Mouse (Mus musculus) limb, embryonic 15.5 days (tissue): Measurements from ENCODE around the gene Abca15. TPM values are rescaled to one million over a fixed set of nuclear protein-coding genes. Genes with fewer than 3 reads are reported as not detected.
"Not testable (repeated sequence)": the region's sequence is repeated elsewhere in the genome, so short reads cannot be mapped to it uniquely, and the experiment has no call there.

ENCODE experiments used
- ATAC-seq: fragments of 200-750 bp; cut with Nextera tagmentation; 2 replicates; pipeline ENCODE4 v1.8.0; 2017; ENCODE audit warnings: low read depth, moderate TSS enrichment; ENCODE audit not compliant: insufficient number of reproducible peaks, low FRiP score, low TSS enrichment
- H3K27ac ChIP-seq: fragments of 300-500 bp; sonication (generic); 2 replicates; pipeline ENCODE4 v1.5.1; 2015; ENCODE audit warnings: moderate library complexity, mild to moderate bottlenecking, inconsistent platforms
- H3K27me3 ChIP-seq: fragments of 300-500 bp; sonication (generic); 2 replicates; pipeline ENCODE4 v1.6.1; 2015; ENCODE audit warnings: inconsistent platforms
- H3K36me3 ChIP-seq: fragments of 300-500 bp; sonication (generic); 2 replicates; pipeline ENCODE4 v1.6.1; 2015; ENCODE audit warnings: inconsistent platforms
- H3K4me1 ChIP-seq: fragments of 300-500 bp; sonication (generic); 2 replicates; pipeline ENCODE4 v1.6.1; 2015; ENCODE audit warnings: inconsistent platforms
- H3K4me2 ChIP-seq: fragments of 300-500 bp; sonication (generic); 2 replicates; pipeline ENCODE4 v1.6.1; 2015; ENCODE audit warnings: mild to moderate bottlenecking, inconsistent platforms
- H3K4me3 ChIP-seq: fragments of 300-500 bp; sonication (generic); 2 replicates; pipeline ENCODE4 v1.5.1; 2015; ENCODE audit warnings: mild to moderate bottlenecking, inconsistent platforms
- H3K9ac ChIP-seq: fragments of 300-500 bp; sonication (generic); 2 replicates; pipeline ENCODE4 v1.6.1; 2015; ENCODE audit warnings: inconsistent platforms
- H3K9me3 ChIP-seq: fragments of 300-500 bp; sonication (generic); 2 replicates; pipeline ENCODE4 v1.6.1; 2016; ENCODE audit warnings: inconsistent platforms
- WGBS: fragments of 180-500 bp; shearing (Covaris S2); methylation state at CpG from one replicate; pipeline ENCODE4 v1.1.7; 2015; 5-methylcytosine and 5-hydroxymethylcytosine counted together
- polyA plus RNA-seq: library from polyadenylated mRNA; unstranded; fragments of >200 nt; fragmentation: Nextera tagmentation; extraction: Ambion mirVana; gene quantifications from 2 replicates; pipeline ENCODE4 v1.2.1, GENCODE M21; 2015

The Abca15 gene
- not detected in 2 replicates for polyA plus RNA-seq

- 0 out of 2 replicates have a peak within 1 kb of the TSS, but pooled peaks have one; percentile 15 for H3K4me3 ChIP-seq
- no peak within 1 kb of the TSS for H3K27ac ChIP-seq
- no peaks in the 10 kb centered on the region for H3K9me3 ChIP-seq
- H3K27me3 ChIP-seq, result no peaks in the 10 kb centered on the region
- H3K4me1 ChIP-seq, result peaks cover 9% of the 10 kb centered on the region; the same call in 1 of the 2 replicates
- no peaks in the 10 kb centered on the region for H3K36me3 ChIP-seq
- no peak within 1 kb of the TSS for H3K9ac ChIP-seq
- 67% methylated on average over 22 of the region's 22 CpGs for WGBS
- ATAC-seq, result 0 out of 2 replicates have a peak, but pooled peaks have one; percentile 58
- peak within 1 kb of the TSS; percentile 35 for H3K4me2 ChIP-seq
These were observed at the start of gene Abca15 for GRCm38 (mm10) chr7:120328087-120328793. Gene Abca15, plus strand, starts transcription at chr7:120328670.

- no peak for ATAC-seq
- Histone ChIP-seq H3K27ac (no peak overlapping the region), H3K4me2 (no peak overlapping the region), H3K9me3 (no peaks in the 10 kb centered on the region), H3K4me3 (no peak overlapping the region), H3K4me1 (no peaks in the 10 kb centered on the region), H3K9ac (no peak overlapping the region), H3K36me3 (no peaks in the 10 kb centered on the region), H3K27me3 (no peaks in the 10 kb centered on the region)
- 46% methylated on average over 3 of the region's 3 CpGs for WGBS
These were observed 43.2 kb upstream of the Abca15 start for GRCm38 (mm10) chr7:120285286-120285685.

GRCm38 (mm10) chr7:120316086-120316485, 12.4 kb upstream of the Abca15 start:
- H3K4me3 ChIP-seq, result no peak overlapping the region
- H3K27ac ChIP-seq, result no peak overlapping the region
- whole genome bisulfite sequencing, result 47% methylated on average over 1 of the region's 1 CpGs
- no peaks in the 10 kb centered on the region for H3K9me3 ChIP-seq
- no peaks in the 10 kb centered on the region for H3K4me1 ChIP-seq
- ATAC-seq, result no peak
- no peak overlapping the region for H3K9ac ChIP-seq
- H3K27me3 ChIP-seq, result no peaks in the 10 kb centered on the region
- H3K36me3 ChIP-seq, result no peaks in the 10 kb centered on the region
- H3K4me2 ChIP-seq, result no peak overlapping the region

- H3K9me3 ChIP-seq, result no peaks in the 10 kb centered on the region
- H3K36me3 ChIP-seq, result no peaks in the 10 kb centered on the region
- H3K27me3 ChIP-seq, result no peaks in the 10 kb centered on the region
- no peak overlapping the region for H3K4me2 ChIP-seq
- WGBS, result 73% methylated on average over 4 of the region's 4 CpGs
- peaks cover 8% of the 10 kb centered on the region; the same call in 1 of the 2 replicates for H3K4me1 ChIP-seq
- ATAC-seq, result no peak
- no peak overlapping the region for H3K4me3 ChIP-seq
- H3K27ac ChIP-seq, result no peak overlapping the region
- H3K9ac ChIP-seq, result no peak overlapping the region
These were observed 5.5 kb upstream of the Abca15 start for GRCm38 (mm10) chr7:120322963-120323362.

- H3K4me1 ChIP-seq, H3K9me3 ChIP-seq, H3K9ac ChIP-seq, H3K4me2 ChIP-seq, H3K36me3 ChIP-seq, ATAC-seq, H3K4me3 ChIP-seq, H3K27ac ChIP-seq, H3K27me3 ChIP-seq: not testable (repeated sequence)
- 65% methylated on average over 2 of the region's 2 CpGs for WGBS
These were observed 2.6 kb upstream of the Abca15 start for GRCm38 (mm10) chr7:120325911-120326310.

GRCm38 (mm10) chr7:120327220-120328073, 1.0 kb upstream of the Abca15 start:
- Histone ChIP-seq H3K9ac (no peak overlapping the region), H3K4me3 (0 out of 2 replicates have a peak overlapping the region, but pooled peaks have one; percentile 15)

GRCm38 (mm10) chr7:120361159-120361558, 32.7 kb downstream of the Abca15 start:
- 33% methylated on average over 13 of the region's 13 CpGs for WGBS
- H3K27ac ChIP-seq, result no peak overlapping the region
- H3K4me3 ChIP-seq, result no peak overlapping the region
- H3K9ac ChIP-seq, result no peak overlapping the region
- H3K4me1 ChIP-seq, result no peaks in the 10 kb centered on the region
- H3K36me3 ChIP-seq, result no peaks in the 10 kb centered on the region
- H3K4me2 ChIP-seq, result no peak overlapping the region
- no peaks in the 10 kb centered on the region for H3K9me3 ChIP-seq
- no peak for ATAC-seq
- no peaks in the 10 kb centered on the region for H3K27me3 ChIP-seq

More at GRCm38 (mm10) chr7:120327220-120328073, 1.0 kb upstream of the Abca15 start:
- Histone ChIP-seq H3K27me3 (no peaks in the 10 kb centered on the region), H3K9me3 (no peaks in the 10 kb centered on the region), H3K4me2 (peak overlapping the region; percentile 35), H3K27ac (no peak overlapping the region), H3K4me1 (peaks cover 9% of the 10 kb centered on the region; the same call in 1 of the 2 replicates), H3K36me3 (no peaks in the 10 kb centered on the region)
- ATAC-seq, result no peak
- 15% methylated on average over 22 of the region's 22 CpGs for WGBS

GRCm38 (mm10) chr7:120409447-120409846, 81.0 kb downstream of the Abca15 start, which contains the start of gene Abca16:
Gene Abca16, plus strand, starts transcription at chr7:120409647.
- no peak within 1 kb of the TSS for H3K9ac ChIP-seq
- H3K4me1 ChIP-seq, result no peaks in the 10 kb centered on the region
- H3K27ac ChIP-seq, result no peak within 1 kb of the TSS
- H3K27me3 ChIP-seq, result no peaks in the 10 kb centered on the region
- no peaks in the 10 kb centered on the region for H3K36me3 ChIP-seq
- H3K4me2 ChIP-seq, result no peak within 1 kb of the TSS
- WGBS, result 68% methylated on average over 10 of the region's 10 CpGs
- no peak within 1 kb of the TSS for H3K4me3 ChIP-seq
- H3K9me3 ChIP-seq, result no peaks in the 10 kb centered on the region
- no peak for ATAC-seq

- Histone ChIP-seq H3K27me3 (no peaks in the 10 kb centered on the region), H3K4me1 (no peaks in the 10 kb centered on the region), H3K27ac (no peak overlapping the region), H3K36me3 (no peaks in the 10 kb centered on the region), H3K4me2 (no peak overlapping the region), H3K9ac (no peak overlapping the region), H3K4me3 (no peak overlapping the region), H3K9me3 (no peaks in the 10 kb centered on the region)
- ATAC-seq, result no peak
- WGBS, result 90% methylated on average over 1 of the region's 1 CpGs
These were observed 83.9 kb downstream of the Abca15 start for GRCm38 (mm10) chr7:120412391-120412790.

GRCm38 (mm10) chr7:120426625-120427024, 98.2 kb downstream of the Abca15 start:
- Histone ChIP-seq H3K9ac (no peak overlapping the region), H3K27ac (no peak overlapping the region), H3K4me1 (no peaks in the 10 kb centered on the region), H3K4me3 (no peak overlapping the region), H3K36me3 (no peaks in the 10 kb centered on the region), H3K27me3 (no peaks in the 10 kb centered on the region), H3K9me3 (no peaks in the 10 kb centered on the region), H3K4me2 (no peak overlapping the region)
- WGBS, result 35% methylated on average over 3 of the region's 3 CpGs
- ATAC-seq, result no peak

GRCm38 (mm10) chr7:120431464-120431863, 103.0 kb downstream of the Abca15 start:
- Histone ChIP-seq H3K4me3 (no peak overlapping the region), H3K9me3 (no peaks in the 10 kb centered on the region), H3K27me3 (no peaks in the 10 kb centered on the region), H3K4me1 (no peaks in the 10 kb centered on the region), H3K9ac (no peak overlapping the region), H3K4me2 (no peak overlapping the region), H3K36me3 (no peaks in the 10 kb centered on the region), H3K27ac (no peak overlapping the region)
- ATAC-seq, result no peak
